Mouse (Mus musculus): ENCODE data around the gene Cldn6. TPM values are rescaled to one million over a fixed set of nuclear protein-coding genes. Genes with fewer than 3 reads are reported as not detected.

The Cldn6 gene
- polyA plus RNA-seq, 1 experiment: 0.10 TPM

GRCm38 (mm10) chr17:23664556-23665021, 14.5 kb upstream of the Cldn6 start:
- TF ChIP-seq POLR2A (IDR thresholded peaks at IDR 0.05; ENCODE audit: low read depth, low read length) (no peak), CTCF (IDR thresholded peaks at IDR 0.05; ENCODE audit: extremely low read depth, insufficient read length, insufficient replicate concordance, low read depth, low read length) (peak; percentile 38; the same call in 1 of the 2 replicates)
- Histone ChIP-seq H3K27me3 (ENCODE audit: control insufficient read depth, insufficient read depth, low read length) (no peaks in the 10 kb centered on the region), H3K4me3 (ENCODE audit: low read depth, low read length) (no peak overlapping the region), H3K27ac (ENCODE audit: insufficient read depth, low read depth, low read length) (no peak overlapping the region), H3K36me3 (ENCODE audit: control insufficient read depth, insufficient read depth, low read length) (peaks cover 31% of the 10 kb centered on the region), H3K4me1 (ENCODE audit: control insufficient read depth, insufficient read depth, insufficient read length, low read length) (peaks cover 2% of the 10 kb centered on the region; the same call in 1 of the 2 replicates)
- WGBS: 12% methylated on average over 5 of the region's 5 CpGs

DNA sequence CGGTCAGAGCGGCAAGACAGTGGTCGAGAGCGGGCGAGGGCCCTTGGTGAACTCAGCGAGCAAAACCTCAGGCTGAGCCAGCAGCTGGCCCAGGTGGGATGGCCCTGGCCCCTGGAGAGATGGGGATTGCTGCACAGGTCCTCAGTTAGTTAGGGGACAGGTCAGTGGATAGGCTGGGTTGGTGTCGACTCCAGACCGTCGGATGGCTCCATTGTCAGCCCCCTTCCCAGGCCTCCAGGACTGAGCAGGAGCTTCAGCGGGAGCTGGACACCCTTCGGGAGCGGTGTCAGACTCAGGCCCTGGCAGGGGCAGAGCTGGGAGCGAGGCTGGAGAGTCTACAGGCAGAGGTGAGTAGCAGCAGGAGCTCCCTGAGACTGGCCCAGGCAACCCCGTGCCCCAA, 13.5 kb upstream of the Cldn6 start:
- TF ChIP-seq POLR2A (IDR thresholded peaks at IDR 0.05; ENCODE audit: low read depth, low read length) (no peak), CTCF (IDR thresholded peaks at IDR 0.05; ENCODE audit: extremely low read depth, insufficient read length, insufficient replicate concordance, low read depth, low read length) (no peak)
- H3K4me3 ChIP-seq (ENCODE audit: low read depth, low read length): no peak overlapping the region
- no peaks in the 10 kb centered on the region for H3K27me3 ChIP-seq (ENCODE audit: control insufficient read depth, insufficient read depth, low read length)
- peaks cover 2% of the 10 kb centered on the region; the same call in 1 of the 2 replicates for H3K4me1 ChIP-seq (ENCODE audit: control insufficient read depth, insufficient read depth, insufficient read length, low read length)
- 89% methylated on average over 14 of the region's 14 CpGs for WGBS
- no peak overlapping the region for H3K27ac ChIP-seq (ENCODE audit: insufficient read depth, low read depth, low read length)
- H3K36me3 ChIP-seq (ENCODE audit: control insufficient read depth, insufficient read depth, low read length): peaks cover 34% of the 10 kb centered on the region

GRCm38 (mm10) chr17:23670516-23671074, 8.5 kb upstream of the Cldn6 start:
- H3K27ac ChIP-seq (ENCODE audit: insufficient read depth, low read depth, low read length): no peak overlapping the region
- no peak overlapping the region for H3K4me3 ChIP-seq (ENCODE audit: low read depth, low read length)
- no peaks in the 10 kb centered on the region for H3K27me3 ChIP-seq (ENCODE audit: control insufficient read depth, insufficient read depth, low read length)
- H3K36me3 ChIP-seq (ENCODE audit: control insufficient read depth, insufficient read depth, low read length): peaks cover 31% of the 10 kb centered on the region
- TF ChIP-seq POLR2A (IDR thresholded peaks at IDR 0.05; ENCODE audit: low read depth, low read length): no peak
- no peak for TF ChIP-seq CTCF (IDR thresholded peaks at IDR 0.05; ENCODE audit: extremely low read depth, insufficient read length, insufficient replicate concordance, low read depth, low read length)
- peaks cover 3% of the 10 kb centered on the region for H3K4me1 ChIP-seq (ENCODE audit: control insufficient read depth, insufficient read depth, insufficient read length, low read length)
- 92% methylated on average over 7 of the region's 7 CpGs for WGBS

DNA sequence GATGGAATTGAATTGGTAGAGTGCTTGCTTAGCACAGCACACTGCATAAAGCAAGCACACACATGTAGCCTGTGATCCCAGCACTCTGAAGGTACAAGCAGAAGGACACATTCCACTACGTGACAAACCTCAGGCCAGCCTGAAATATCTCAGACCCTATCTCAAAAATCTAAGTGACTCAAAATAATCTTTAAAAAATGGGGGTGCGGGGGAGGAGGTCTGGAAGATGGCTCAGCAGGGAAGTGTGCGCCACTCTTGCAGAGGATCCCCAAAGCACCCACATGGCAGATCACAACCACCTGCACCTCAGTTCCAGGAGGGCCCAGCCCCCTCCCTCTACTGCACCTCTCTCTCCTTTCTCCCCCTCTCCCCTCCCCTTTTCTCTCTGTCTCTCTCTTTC, 7.5 kb upstream of the Cldn6 start:
- WGBS: 96% methylated on average over 3 of the region's 3 CpGs
- H3K27me3 ChIP-seq (ENCODE audit: control insufficient read depth, insufficient read depth, low read length): no peaks in the 10 kb centered on the region
- H3K4me1 ChIP-seq (ENCODE audit: control insufficient read depth, insufficient read depth, insufficient read length, low read length): peaks cover 8% of the 10 kb centered on the region
- peaks cover 26% of the 10 kb centered on the region for H3K36me3 ChIP-seq (ENCODE audit: control insufficient read depth, insufficient read depth, low read length)
- no peak overlapping the region for H3K4me3 ChIP-seq (ENCODE audit: low read depth, low read length)
- no peak overlapping the region for H3K27ac ChIP-seq (ENCODE audit: insufficient read depth, low read depth, low read length)
- TF ChIP-seq POLR2A (IDR thresholded peaks at IDR 0.05; ENCODE audit: low read depth, low read length): no peak
- no peak for TF ChIP-seq CTCF (IDR thresholded peaks at IDR 0.05; ENCODE audit: extremely low read depth, insufficient read length, insufficient replicate concordance, low read depth, low read length)

- Histone ChIP-seq H3K27ac (ENCODE audit: insufficient read depth, low read depth, low read length) (no peak overlapping the region), H3K27me3 (ENCODE audit: control insufficient read depth, insufficient read depth, low read length) (no peaks in the 10 kb centered on the region), H3K4me1 (ENCODE audit: control insufficient read depth, insufficient read depth, insufficient read length, low read length) (peaks cover 11% of the 10 kb centered on the region), H3K4me3 (ENCODE audit: low read depth, low read length) (no peak overlapping the region), H3K36me3 (ENCODE audit: control insufficient read depth, insufficient read depth, low read length) (peaks cover 19% of the 10 kb centered on the region)
- 35% methylated on average over 3 of the region's 3 CpGs for WGBS
- TF ChIP-seq POLR2A (IDR thresholded peaks at IDR 0.05; ENCODE audit: low read depth, low read length): no peak
- no peak for TF ChIP-seq CTCF (IDR thresholded peaks at IDR 0.05; ENCODE audit: extremely low read depth, insufficient read length, insufficient replicate concordance, low read depth, low read length)
Measured at GRCm38 (mm10) chr17:23672761-23673160, 6.3 kb upstream of the Cldn6 start.

DNA sequence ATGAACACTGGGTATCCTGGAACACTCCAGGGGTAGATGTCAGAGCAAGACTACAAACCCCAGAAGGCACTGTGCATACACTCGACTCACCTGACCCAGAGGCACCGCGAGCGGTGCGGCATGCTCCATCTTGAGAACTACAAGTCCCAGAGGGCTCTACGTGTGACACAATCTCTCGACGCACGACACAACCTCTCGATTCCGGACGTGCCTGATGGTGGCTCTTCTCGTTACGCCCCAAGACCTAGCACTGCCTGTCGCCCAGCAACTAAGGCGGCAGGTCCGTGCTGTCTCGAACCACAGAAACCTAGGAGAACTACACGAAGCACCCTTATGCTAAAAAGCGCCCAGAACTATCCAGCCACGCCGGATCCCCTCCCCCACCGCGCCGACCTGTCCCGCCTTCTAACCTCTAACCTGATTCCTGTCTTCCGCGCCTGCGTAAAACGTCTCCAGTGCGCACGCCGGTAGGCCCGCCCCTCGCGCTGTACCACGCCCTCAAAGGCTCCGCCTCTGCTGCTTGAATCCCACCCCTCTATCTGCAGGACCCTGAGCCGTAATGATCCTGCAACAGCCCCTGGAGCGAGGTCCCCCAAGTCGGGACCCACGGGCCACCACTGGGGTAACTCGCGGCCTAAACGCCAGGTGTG, 5.5 kb upstream of the Cldn6 start, which contains the start of the genes Hcfc1r1 and Thoc6:
Gene Hcfc1r1 (plus strand): TSS at position 173 of the 650 bp plus-strand sequence.
Gene Thoc6 (minus strand): TSS at position 459 of the 650 bp plus-strand sequence.
- peak within 1 kb of the TSS; percentile 76 for H3K27ac ChIP-seq (ENCODE audit: insufficient read depth, low read depth, low read length)
- H3K27me3 ChIP-seq (ENCODE audit: control insufficient read depth, insufficient read depth, low read length): no peaks in the 10 kb centered on the region
- WGBS: under 1% methylated on average over 45 of the region's 45 CpGs
- H3K4me3 ChIP-seq (ENCODE audit: low read depth, low read length): peak within 1 kb of the TSS; percentile 86
- H3K4me1 ChIP-seq (ENCODE audit: control insufficient read depth, insufficient read depth, insufficient read length, low read length): peaks cover 11% of the 10 kb centered on the region
- peaks cover 13% of the 10 kb centered on the region for H3K36me3 ChIP-seq (ENCODE audit: control insufficient read depth, insufficient read depth, low read length)
- TF ChIP-seq POLR2A (IDR thresholded peaks at IDR 0.05; ENCODE audit: low read depth, low read length): no peak
- TF ChIP-seq CTCF (IDR thresholded peaks at IDR 0.05; ENCODE audit: extremely low read depth, insufficient read length, insufficient replicate concordance, low read depth, low read length): no peak

- 35% methylated on average over 9 of the region's 9 CpGs for WGBS
- Histone ChIP-seq H3K27me3 (ENCODE audit: control insufficient read depth, insufficient read depth, low read length) (peaks cover 8% of the 10 kb centered on the region), H3K4me3 (ENCODE audit: low read depth, low read length) (peak overlapping the region; percentile 86), H3K36me3 (ENCODE audit: control insufficient read depth, insufficient read depth, low read length) (peaks cover 5% of the 10 kb centered on the region), H3K27ac (ENCODE audit: insufficient read depth, low read depth, low read length) (peak overlapping the region; percentile 18), H3K4me1 (ENCODE audit: control insufficient read depth, insufficient read depth, insufficient read length, low read length) (peaks cover 11% of the 10 kb centered on the region)
- TF ChIP-seq POLR2A (IDR thresholded peaks at IDR 0.05; ENCODE audit: low read depth, low read length): no peak
- peak; percentile 3; the same call in 1 of the 2 replicates for TF ChIP-seq CTCF (IDR thresholded peaks at IDR 0.05; ENCODE audit: extremely low read depth, insufficient read length, insufficient replicate concordance, low read depth, low read length)
Measured at GRCm38 (mm10) chr17:23674271-23674952, 4.6 kb upstream of the Cldn6 start.

All from small intestine, adult 2 months (tissue).